Mouse (Mus musculus) heart, embryonic 15.5 days (tissue): ENCODE measurements around the gene Acot3. TPM values are rescaled to one million over a fixed set of nuclear protein-coding genes. Genes with fewer than 3 reads are reported as not detected.
"Not testable (repeated sequence)": the region's sequence is repeated elsewhere in the genome, so short reads cannot be mapped to it uniquely, and the experiment has no call there.

ENCODE experiments used
- ATAC-seq: fragments of 200-750 bp; cut with Nextera tagmentation; replicated peaks from 2 replicates; pipeline ENCODE4 v1.8.0; 2017; ENCODE audit warnings: low read depth, moderate TSS enrichment; ENCODE audit not compliant: insufficient number of reproducible peaks, insufficient read depth, low FRiP score
- H3K27ac ChIP-seq: fragments of 300-500 bp; sonication (generic); 2 replicates; pipeline ENCODE4 v1.5.1; 2015; ENCODE audit warnings: mild to moderate bottlenecking, inconsistent platforms
- H3K27me3 ChIP-seq: fragments of 300-500 bp; sonication (generic); 2 replicates; pipeline ENCODE4 v1.6.1; 2015; ENCODE audit warnings: inconsistent platforms
- H3K36me3 ChIP-seq: fragments of 300-500 bp; sonication (generic); 2 replicates; pipeline ENCODE4 v1.6.1; 2015; ENCODE audit warnings: mild to moderate bottlenecking, inconsistent platforms
- H3K4me1 ChIP-seq: fragments of 300-500 bp; sonication (generic); replicated peaks from 2 replicates; pipeline ENCODE4 v1.6.1; 2015; ENCODE audit warnings: inconsistent platforms
- H3K4me2 ChIP-seq: fragments of 300-500 bp; sonication (generic); 2 replicates; pipeline ENCODE4 v1.6.1; 2015; ENCODE audit warnings: inconsistent platforms, mild to moderate bottlenecking, moderate library complexity
- H3K4me3 ChIP-seq: fragments of 300-500 bp; sonication (generic); 2 replicates; pipeline ENCODE4 v1.5.1; 2015; ENCODE audit warnings: mild to moderate bottlenecking, inconsistent platforms
- H3K9ac ChIP-seq: fragments of 300-500 bp; sonication (generic); 2 replicates; pipeline ENCODE4 v1.6.1; 2015; ENCODE audit warnings: mild to moderate bottlenecking, inconsistent platforms
- H3K9me3 ChIP-seq: fragments of 300-500 bp; sonication (generic); replicated peaks from 2 replicates; pipeline ENCODE4 v1.6.1; 2016; ENCODE audit warnings: inconsistent platforms
- whole genome bisulfite sequencing: fragments of 180-500 bp; shearing (Covaris S2); methylation state at CpG from one replicate; pipeline ENCODE4 v1.1.7; 2015; ENCODE audit warnings: mixed read lengths; 5-methylcytosine and 5-hydroxymethylcytosine counted together
- polyA plus RNA-seq: library from polyadenylated mRNA; unstranded; fragments of >200 nt; fragmentation: Nextera tagmentation; extraction: Ambion mirVana; gene quantifications from 2 replicates; pipeline ENCODE4 v1.2.1, GENCODE M21; 2015

Acot3 gene
- polyA plus RNA-seq, 1 experiment from 2014 or later, result 0.73 TPM

GRCm38 (mm10) chr12:84044045-84044444, 7.9 kb upstream of the Acot3 start:
- H3K4me2 ChIP-seq, result no peak overlapping the region
- H3K4me1 ChIP-seq, result no peaks in the 10 kb centered on the region
- H3K4me3 ChIP-seq, result no peak overlapping the region
- H3K9ac ChIP-seq, result no peak overlapping the region
- H3K27ac ChIP-seq, result no peak overlapping the region
- no peaks in the 10 kb centered on the region for H3K27me3 ChIP-seq
- no peaks in the 10 kb centered on the region for H3K9me3 ChIP-seq
- no peaks in the 10 kb centered on the region for H3K36me3 ChIP-seq
- WGBS, result 64% methylated on average over 2 of the region's 2 CpGs
- no peak for ATAC-seq

- H3K9ac ChIP-seq, result no peak overlapping the region
- H3K27ac ChIP-seq, result no peak overlapping the region
- H3K27me3 ChIP-seq, result no peaks in the 10 kb centered on the region
- no peak overlapping the region for H3K4me2 ChIP-seq
- no peak overlapping the region for H3K4me3 ChIP-seq
- H3K4me1 ChIP-seq, result no peaks in the 10 kb centered on the region
- H3K9me3 ChIP-seq, result no peaks in the 10 kb centered on the region
- H3K36me3 ChIP-seq, result no peaks in the 10 kb centered on the region
- ATAC-seq, result no peak
- WGBS, result 93% methylated on average over 1 of the region's 1 CpGs
Measured at GRCm38 (mm10) chr12:84046906-84047305, 5.0 kb upstream of the Acot3 start.

DNA sequence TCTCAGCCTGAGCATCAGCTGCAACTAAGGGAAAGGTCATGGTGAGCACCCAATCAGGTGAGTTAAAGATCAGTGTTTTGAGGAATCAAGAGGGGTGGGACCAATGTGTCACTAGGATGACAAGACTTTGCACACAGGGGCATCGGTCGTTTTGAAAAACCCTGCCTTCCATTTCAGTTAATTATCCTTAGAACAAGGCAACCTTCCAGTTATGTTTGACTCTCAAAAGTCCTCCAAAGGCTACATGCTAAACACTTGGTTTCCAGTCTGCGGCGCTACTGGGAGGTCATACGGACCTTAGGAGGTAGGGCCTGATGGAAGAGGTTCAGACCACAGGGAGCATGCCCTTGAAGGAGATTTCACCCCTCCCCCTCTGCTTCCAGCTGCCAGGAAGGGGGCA, 1.2 kb upstream of the Acot3 start:
- H3K4me1 ChIP-seq, H3K4me2 ChIP-seq, H3K4me3 ChIP-seq, H3K36me3 ChIP-seq, H3K27ac ChIP-seq, ATAC-seq, H3K9me3 ChIP-seq, H3K9ac ChIP-seq: not testable (repeated sequence)
- H3K27me3 ChIP-seq, result peaks cover 17% of the 10 kb centered on the region; the same call in 1 of the 2 replicates
- 85% methylated on average over 5 of the region's 5 CpGs for whole genome bisulfite sequencing

GRCm38 (mm10) chr12:84052609-84053008, 665 bp downstream of the Acot3 start:
- H3K4me2 ChIP-seq, result peak overlapping the region; percentile 94; the same call in 1 of the 2 replicates
- no peaks in the 10 kb centered on the region for H3K36me3 ChIP-seq
- no peaks in the 10 kb centered on the region for H3K9me3 ChIP-seq
- 90% methylated on average over 7 of the region's 7 CpGs for whole genome bisulfite sequencing
- no peak overlapping the region for H3K27ac ChIP-seq
- peaks cover 19% of the 10 kb centered on the region; the same call in 1 of the 2 replicates for H3K27me3 ChIP-seq
- H3K9ac ChIP-seq, result no peak overlapping the region
- H3K4me1 ChIP-seq, result peaks cover 7% of the 10 kb centered on the region
- no peak overlapping the region for H3K4me3 ChIP-seq
- ATAC-seq, result no peak

DNA sequence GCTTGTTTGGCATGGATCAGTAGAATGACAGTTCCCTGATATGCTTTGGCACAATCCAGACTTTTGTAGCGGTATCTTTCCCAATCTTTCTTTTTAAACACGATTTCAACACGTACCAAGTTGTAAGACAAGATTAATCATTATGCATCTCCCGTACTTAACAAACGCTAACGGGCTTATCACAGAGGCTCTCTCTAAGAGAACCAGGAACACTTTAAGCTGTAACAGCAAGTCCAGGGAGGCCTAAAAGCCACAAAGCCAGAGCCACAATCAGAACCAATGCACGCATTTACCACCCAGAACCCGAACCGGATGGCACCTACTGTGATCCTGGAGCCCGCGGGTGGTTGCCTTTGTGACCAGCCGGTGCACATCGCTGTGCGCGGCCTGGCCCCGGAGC, 1.2 kb downstream of the Acot3 start:
- no peak for ATAC-seq
- peaks cover 7% of the 10 kb centered on the region for H3K4me1 ChIP-seq
- H3K4me3 ChIP-seq, result peak overlapping the region; percentile 54
- peak overlapping the region; percentile 41 for H3K9ac ChIP-seq
- H3K4me2 ChIP-seq, result peak overlapping the region; percentile 94
- peaks cover 19% of the 10 kb centered on the region; the same call in 1 of the 2 replicates for H3K27me3 ChIP-seq
- H3K27ac ChIP-seq, result no peak overlapping the region
- no peaks in the 10 kb centered on the region for H3K36me3 ChIP-seq
- H3K9me3 ChIP-seq, result no peaks in the 10 kb centered on the region
- 5% methylated on average over 16 of the region's 16 CpGs for WGBS

GRCm38 (mm10) chr12:84053679-84054391, 1.9 kb downstream of the Acot3 start:
- Histone ChIP-seq H3K36me3 (no peaks in the 10 kb centered on the region), H3K4me2 (peak overlapping the region; percentile 94), H3K4me3 (peak overlapping the region; percentile 54), H3K27ac (no peak overlapping the region), H3K4me1 (peaks cover 7% of the 10 kb centered on the region), H3K27me3 (peaks cover 19% of the 10 kb centered on the region; the same call in 1 of the 2 replicates), H3K9me3 (no peaks in the 10 kb centered on the region), H3K9ac (peak overlapping the region; percentile 41)
- 2% methylated on average over 41 of the region's 46 CpGs for WGBS
- ATAC-seq, result no peak

DNA sequence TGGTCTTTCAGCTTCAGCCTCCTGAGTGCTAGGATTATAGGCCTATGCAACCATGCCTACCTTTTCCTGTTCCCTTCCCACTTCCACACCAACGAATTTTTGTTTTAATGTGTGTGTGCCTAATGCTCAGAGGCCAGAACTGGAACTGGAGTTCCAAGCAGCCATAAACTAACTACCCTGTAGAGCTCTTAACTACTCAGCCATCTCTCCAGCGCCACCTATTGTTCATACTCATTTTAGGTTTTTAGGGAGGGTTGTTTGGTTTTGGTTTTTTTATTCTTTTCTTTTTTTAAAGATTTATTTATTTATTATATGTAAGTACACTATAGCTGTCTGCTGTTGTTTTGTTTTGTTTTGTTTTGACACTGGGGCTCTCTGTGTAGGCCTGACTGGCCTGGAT, 9.0 kb downstream of the Acot3 start:
- H3K4me1 ChIP-seq, result no peaks in the 10 kb centered on the region
- no peak overlapping the region for H3K27ac ChIP-seq
- no peak overlapping the region for H3K9ac ChIP-seq
- ATAC-seq, result no peak
- H3K27me3 ChIP-seq, result 0 out of 2 replicates have a peak, but pooled peaks cover 4% of the 10 kb centered on the region
- no peaks in the 10 kb centered on the region for H3K9me3 ChIP-seq
- 18% methylated on average over 2 of the region's 2 CpGs for WGBS
- H3K4me3 ChIP-seq, result no peak overlapping the region
- no peak overlapping the region for H3K4me2 ChIP-seq
- no peaks in the 10 kb centered on the region for H3K36me3 ChIP-seq

DNA sequence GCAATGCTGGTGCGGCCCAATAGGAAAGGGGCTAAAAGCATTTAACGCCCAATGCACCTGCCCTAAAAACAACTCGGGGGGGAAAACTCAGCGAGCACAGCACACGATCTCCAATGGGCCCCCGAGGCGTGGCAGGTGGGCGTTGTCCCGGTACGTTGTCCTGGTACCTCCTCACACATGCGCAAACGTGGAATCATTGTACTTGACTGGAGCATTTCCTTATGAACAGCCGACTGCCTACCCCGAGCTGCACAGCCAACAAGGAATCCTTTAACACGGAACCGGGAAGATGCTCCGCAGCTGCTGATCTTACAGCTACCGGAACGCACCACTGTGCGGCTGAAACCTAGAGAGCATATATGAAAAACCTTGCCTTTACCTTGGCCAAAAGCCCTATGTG, 10.4 kb downstream of the Acot3 start:
- no peaks in the 10 kb centered on the region for H3K9me3 ChIP-seq
- no peaks in the 10 kb centered on the region for H3K36me3 ChIP-seq
- peaks cover 10% of the 10 kb centered on the region for H3K27me3 ChIP-seq
- WGBS, result 90% methylated on average over 20 of the region's 20 CpGs
- no peak overlapping the region for H3K4me2 ChIP-seq
- ATAC-seq, result no peak
- H3K27ac ChIP-seq, result no peak overlapping the region
- no peak overlapping the region for H3K4me3 ChIP-seq
- no peak overlapping the region for H3K9ac ChIP-seq
- no peaks in the 10 kb centered on the region for H3K4me1 ChIP-seq

- no peak overlapping the region for H3K9ac ChIP-seq
- H3K4me3 ChIP-seq, result no peak overlapping the region
- H3K27ac ChIP-seq, result no peak overlapping the region
- 68% methylated on average over 5 of the region's 5 CpGs for WGBS
- ATAC-seq, result no peak
- no peak overlapping the region for H3K4me2 ChIP-seq
- no peaks in the 10 kb centered on the region for H3K9me3 ChIP-seq
- peaks cover 19% of the 10 kb centered on the region for H3K27me3 ChIP-seq
- H3K36me3 ChIP-seq, result no peaks in the 10 kb centered on the region
- no peaks in the 10 kb centered on the region for H3K4me1 ChIP-seq
Measured at GRCm38 (mm10) chr12:84063228-84063627, 11.3 kb downstream of the Acot3 start.

GRCm38 (mm10) chr12:84063833-84064232, 11.9 kb downstream of the Acot3 start:
- Histone ChIP-seq H3K9ac (no peak overlapping the region), H3K4me3 (no peak overlapping the region), H3K36me3 (no peaks in the 10 kb centered on the region), H3K4me1 (no peaks in the 10 kb centered on the region), H3K27ac (no peak overlapping the region), H3K4me2 (no peak overlapping the region), H3K9me3 (no peaks in the 10 kb centered on the region), H3K27me3 (peaks cover 25% of the 10 kb centered on the region)
- no peak for ATAC-seq
- WGBS, result 70% methylated on average over 2 of the region's 2 CpGs

DNA sequence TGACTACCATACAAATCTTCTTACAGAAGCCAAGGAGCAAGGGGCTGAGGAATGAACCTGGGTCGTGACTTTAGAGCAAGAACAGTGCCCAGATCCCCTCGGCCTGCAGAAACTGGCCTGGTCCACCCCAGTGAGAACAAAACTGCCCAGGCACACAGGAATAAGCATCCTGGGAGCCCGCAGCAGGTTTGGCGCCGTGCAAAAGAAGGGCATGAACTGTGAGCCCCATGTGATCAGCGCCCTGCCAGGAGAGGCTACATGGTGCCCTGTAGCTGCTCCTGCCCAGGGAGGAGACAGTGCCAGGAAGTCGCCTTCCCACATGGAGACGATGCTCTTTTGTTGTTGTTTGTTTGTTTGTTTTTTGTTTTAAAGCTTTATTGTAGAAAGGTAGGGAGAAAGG, 12.7 kb downstream of the Acot3 start:
- Histone ChIP-seq H3K9ac (no peak overlapping the region), H3K27me3 (peaks cover 28% of the 10 kb centered on the region), H3K36me3 (no peaks in the 10 kb centered on the region), H3K27ac (no peak overlapping the region), H3K9me3 (no peaks in the 10 kb centered on the region), H3K4me2 (no peak overlapping the region), H3K4me1 (0 out of 2 replicates have a peak, but pooled peaks cover under 1% of the 10 kb centered on the region), H3K4me3 (no peak overlapping the region)
- no peak for ATAC-seq
- WGBS, result 70% methylated on average over 8 of the region's 8 CpGs

GRCm38 (mm10) chr12:84067752-84068151, 15.8 kb downstream of the Acot3 start:
- H3K9ac ChIP-seq, result no peak overlapping the region
- H3K9me3 ChIP-seq, result no peaks in the 10 kb centered on the region
- H3K4me3 ChIP-seq, result no peak overlapping the region
- 0 out of 2 replicates have a peak, but pooled peaks cover 2% of the 10 kb centered on the region for H3K4me1 ChIP-seq
- no peaks in the 10 kb centered on the region for H3K36me3 ChIP-seq
- 72% methylated on average over 4 of the region's 4 CpGs for WGBS
- no peak overlapping the region for H3K4me2 ChIP-seq
- H3K27ac ChIP-seq, result no peak overlapping the region
- ATAC-seq, result no peak
- H3K27me3 ChIP-seq, result peaks cover 33% of the 10 kb centered on the region
